Mouse (Mus musculus) naive thymus-derived CD4-positive, alpha-beta T cell, adult 2 months (primary cell): Measurements from ENCODE around the gene Gnaz.

ENCODE experiments used
- DNase-seq: peaks from one replicate; pipeline ENCODE4 v3.0.0-alpha.2; 2011; ENCODE audit warnings: low read depth

Gnaz gene

DNA sequence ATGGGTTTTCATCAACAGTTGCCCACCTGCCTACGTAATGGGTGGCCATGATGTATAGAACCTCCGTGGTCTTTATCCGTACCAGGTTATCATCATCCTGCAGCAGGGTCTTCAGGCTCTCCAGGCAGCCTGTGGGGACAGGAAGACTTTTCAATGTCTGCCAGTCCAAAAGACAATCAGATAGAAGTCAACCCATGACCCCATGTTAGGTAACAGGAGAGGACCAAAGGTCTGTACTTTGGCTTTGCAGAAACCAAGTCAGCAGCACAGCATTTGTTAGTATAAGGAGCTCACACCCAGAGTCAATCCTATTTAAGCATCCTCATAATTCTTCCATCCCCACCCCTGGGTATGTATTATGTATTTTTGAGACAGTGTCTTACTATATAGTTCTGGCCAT, 62.7 kb downstream of the Gnaz start:
- no peak for DNase-seq

DNA sequence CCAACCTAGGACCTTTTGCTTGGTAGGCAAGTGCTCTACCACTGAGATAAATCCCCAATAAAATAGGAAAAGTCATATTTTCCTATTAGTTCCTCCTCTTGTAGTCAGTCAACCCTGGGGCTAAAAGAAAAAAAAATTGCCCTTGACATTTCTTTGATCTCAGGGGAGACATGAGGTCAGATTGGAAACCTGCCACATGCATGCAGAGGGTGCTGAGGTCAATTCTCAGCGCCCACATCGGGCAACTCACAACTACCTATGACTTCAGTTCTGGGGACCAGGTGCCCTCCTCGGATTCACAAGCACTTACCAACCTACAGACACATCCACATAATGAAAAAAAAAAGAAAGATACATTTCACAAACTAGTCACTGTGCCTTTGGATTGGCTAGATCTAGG, 63.3 kb downstream of the Gnaz start:
- DNase-seq = no peak

GRCm38 (mm10) chr10:75031345-75032114, 64.6 kb downstream of the Gnaz start:
- no peak for DNase-seq

GRCm38 (mm10) chr10:75032395-75032794, 65.4 kb downstream of the Gnaz start, which contains the start of gene Rsph14:
Gene Rsph14 (minus strand): TSS chr10:75032586.
- DNase-seq = no peak

DNA sequence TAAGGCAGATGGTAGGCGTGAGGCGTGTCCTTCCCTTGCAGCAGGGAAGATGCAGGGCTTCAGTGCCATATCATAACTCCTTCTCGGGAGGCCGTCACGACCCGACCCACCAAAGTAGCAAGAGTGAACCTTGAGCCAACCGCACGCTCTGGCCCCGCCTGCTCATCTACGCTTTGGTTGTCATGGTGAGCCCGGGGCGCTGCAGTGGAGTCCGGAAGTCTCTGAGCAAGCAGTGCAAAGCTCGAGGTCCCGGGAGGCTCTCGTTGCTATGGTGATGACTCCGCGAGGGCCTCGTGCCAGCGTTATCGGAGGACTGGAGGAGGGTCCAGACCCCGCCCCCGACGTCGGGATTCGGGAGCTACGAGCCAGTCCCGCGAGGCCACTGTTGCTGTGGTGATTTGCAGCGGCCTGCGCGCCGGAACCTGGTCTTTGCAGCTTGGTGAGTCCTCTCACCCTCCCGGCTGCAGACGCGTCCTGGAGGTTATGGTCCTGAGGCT, 70.0 kb downstream of the Gnaz start, which contains the start of gene Rab36:
Rab36 (plus strand) TSS at position 176 of the 497 bp plus-strand sequence.
- peak; percentile 71 for DNase-seq

- peak; percentile 28 for DNase-seq
Measured at GRCm38 (mm10) chr10:75042060-75042459, 75.1 kb downstream of the Gnaz start.

- no peak for DNase-seq
Measured at GRCm38 (mm10) chr10:75044459-75044858, 77.5 kb downstream of the Gnaz start.

GRCm38 (mm10) chr10:75045831-75046230, 78.9 kb downstream of the Gnaz start:
- DNase-seq = no peak

GRCm38 (mm10) chr10:75048711-75049110, 81.7 kb downstream of the Gnaz start:
- no peak for DNase-seq

- DNase-seq = no peak
Measured at GRCm38 (mm10) chr10:75051364-75052074, 84.5 kb downstream of the Gnaz start.

- no peak for DNase-seq
Measured at GRCm38 (mm10) chr10:75052902-75053301, 85.9 kb downstream of the Gnaz start.

GRCm38 (mm10) chr10:75053655-75054054, 86.7 kb downstream of the Gnaz start:
- no peak for DNase-seq

DNA sequence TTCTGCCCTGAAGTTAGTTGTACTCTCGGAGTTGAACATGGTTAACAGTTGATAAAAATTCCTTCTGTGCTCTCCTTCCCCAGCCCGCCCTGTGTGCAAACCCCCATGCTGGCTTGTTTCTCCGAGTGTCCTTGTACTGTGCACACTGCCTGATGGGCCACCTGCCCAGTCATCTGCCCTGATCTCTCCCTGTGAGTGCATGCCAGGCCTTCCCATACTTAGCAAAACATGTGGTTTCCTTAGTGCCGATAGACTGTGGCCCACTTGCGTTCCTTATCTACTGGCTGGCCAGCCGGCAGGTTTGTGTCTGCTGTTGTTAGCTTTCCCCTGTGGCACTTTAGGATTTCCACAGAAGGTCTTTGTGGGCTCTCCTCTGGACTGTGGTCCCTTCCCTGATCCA, 87.1 kb downstream of the Gnaz start:
- DNase-seq = no peak

DNA sequence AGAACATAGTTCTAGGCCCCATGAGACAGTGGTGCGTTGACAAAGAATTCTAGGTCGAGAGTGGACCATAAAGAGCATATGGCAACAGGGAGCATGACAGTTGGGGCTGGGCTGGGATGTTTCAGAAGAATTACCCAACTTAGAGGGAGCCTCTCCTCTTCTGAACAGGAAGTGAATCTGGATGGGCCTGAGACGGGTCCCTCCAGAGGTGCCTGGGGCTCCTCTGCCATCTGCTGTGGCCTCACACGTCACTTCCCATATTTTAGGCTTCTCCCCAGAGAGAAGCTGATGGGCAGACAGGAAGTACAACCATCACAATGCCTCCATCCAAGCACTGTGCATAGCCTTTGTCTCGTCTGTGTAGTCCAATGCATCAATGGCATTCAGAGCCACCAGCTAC, 88.7 kb downstream of the Gnaz start:
- DNase-seq = no peak

- DNase-seq = no peak
Measured at GRCm38 (mm10) chr10:75056255-75056654, 89.3 kb downstream of the Gnaz start.

- DNase-seq = no peak
Measured at GRCm38 (mm10) chr10:75058336-75058735, 91.4 kb downstream of the Gnaz start.

DNA sequence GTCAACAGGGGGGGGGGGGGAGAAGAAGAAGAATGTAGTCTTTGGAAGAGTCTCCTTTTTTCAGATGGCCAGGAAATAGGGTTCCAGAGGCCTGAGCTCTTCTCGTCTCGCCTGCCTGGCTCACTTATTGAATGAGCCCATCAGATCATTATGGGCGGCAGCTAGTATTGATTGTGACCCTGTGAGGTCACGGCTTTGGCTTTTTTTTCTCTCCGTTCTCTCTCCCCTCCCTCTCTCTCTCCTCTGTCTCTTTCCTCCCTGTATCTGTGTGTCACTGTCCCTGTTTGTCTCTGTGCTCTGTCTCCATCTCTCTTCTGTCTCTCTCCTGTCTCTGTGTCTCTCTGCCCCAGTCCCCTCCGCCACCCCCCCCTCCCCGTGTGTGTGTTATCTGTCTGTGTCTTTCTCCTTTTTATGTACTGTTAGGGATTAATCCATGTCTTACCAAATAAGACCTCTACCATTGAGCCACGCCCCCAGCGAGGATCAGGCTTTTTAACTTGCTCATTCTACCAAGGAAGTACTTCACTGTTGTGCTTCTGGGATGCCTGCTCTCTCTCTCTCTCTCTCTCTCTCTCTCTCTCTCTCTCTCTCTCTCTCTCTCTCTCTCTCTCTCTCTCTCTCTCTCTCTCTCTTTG, 91.9 kb downstream of the Gnaz start:
- DNase-seq = no peak

GRCm38 (mm10) chr10:75059396-75059795, 92.4 kb downstream of the Gnaz start:
- DNase-seq = peak; percentile 89

DNA sequence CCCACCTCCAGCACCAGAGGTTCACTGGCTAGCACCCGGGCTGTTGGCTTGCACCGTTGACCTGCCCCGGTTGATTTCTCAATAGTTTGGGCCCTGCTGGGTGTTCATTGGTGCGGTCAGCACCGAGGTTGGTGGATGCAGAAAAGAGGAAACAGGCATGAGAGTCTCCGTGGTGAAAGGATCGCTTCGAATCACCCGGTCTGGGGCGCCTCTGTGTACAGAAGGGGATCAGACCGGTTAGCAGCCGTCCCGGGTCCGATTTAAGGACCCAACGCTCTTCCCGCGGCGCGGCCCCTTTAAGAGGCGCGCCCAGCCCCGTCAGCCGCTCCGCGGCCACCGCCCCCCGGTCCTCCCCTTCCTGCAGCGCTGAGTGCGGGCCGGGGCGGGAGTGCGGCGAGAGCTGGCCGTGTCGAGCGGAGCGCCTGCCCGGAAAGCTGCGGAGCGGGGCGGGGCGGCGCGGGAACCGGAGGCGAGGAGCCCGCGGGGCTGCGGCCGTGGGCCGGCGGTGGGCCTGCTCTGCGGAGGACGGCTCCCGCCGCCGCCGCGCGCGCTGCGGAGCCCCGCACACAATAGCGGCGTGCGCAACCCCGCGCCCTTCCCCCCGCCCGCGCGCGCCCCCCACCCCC, 93.4 kb downstream of the Gnaz start, which contains the start of gene Bcr:
Bcr (plus strand) TSS at position 376 of the 626 bp plus-strand sequence.
- peak; percentile 70 for DNase-seq

GRCm38 (mm10) chr10:75060843-75061235, 93.9 kb downstream of the Gnaz start:
- peak; percentile 60 for DNase-seq

- DNase-seq = peak; percentile 36
Measured at GRCm38 (mm10) chr10:75061341-75062188, 94.6 kb downstream of the Gnaz start.
